Mouse (Mus musculus) small intestine, adult 2 months (tissue): Measurements from ENCODE around the gene 4930469K13Rik.

Experiments
- CTCF ChIP-seq: fragments of 200-500 bp; IDR thresholded peaks from 2 replicates; pipeline ENCODE4 v1.5.1; 2012; ENCODE audit warnings: low read depth, mild to moderate bottlenecking, control low read depth, inconsistent platforms, low read length, moderate library complexity, mixed read lengths; ENCODE audit not compliant: insufficient replicate concordance, insufficient read length; ENCODE audit errors: extremely low read depth
- POLR2A ChIP-seq: fragments of 200-500 bp; IDR thresholded peaks from 2 replicates; pipeline ENCODE4 v1.6.1; 2012; ENCODE audit warnings: low read depth, mild to moderate bottlenecking, control low read depth, inconsistent platforms, low read length, moderate library complexity

GRCm38 (mm10) chr11:34002593-34002965, 95.8 kb downstream of the 4930469K13Rik start:
- TF ChIP-seq CTCF (no peak), POLR2A (no peak)
